Mouse (Mus musculus) erythroblast, embryonic 14.5 days (primary cell): Measurements from ENCODE around the gene Timm50. TPM values are rescaled to one million over a fixed set of nuclear protein-coding genes. Genes with fewer than 3 reads are reported as not detected.
A peak's percentile ranks its signal among the peaks of the same experiment; 100 is the strongest.

Experiments used
- H3K27me3 ChIP-seq: 2 replicates; pipeline ENCODE4 v1.6.1; 2012; ENCODE audit warnings: inconsistent platforms; ENCODE audit not compliant: control insufficient read depth
- H3K36me3 ChIP-seq: 2 replicates; pipeline ENCODE4 v1.6.1; 2012; ENCODE audit warnings: mild to moderate bottlenecking, inconsistent platforms; ENCODE audit not compliant: control insufficient read depth
- H3K4me1 ChIP-seq: 2 replicates; pipeline ENCODE4 v1.6.1; 2012; ENCODE audit warnings: inconsistent platforms; ENCODE audit not compliant: control insufficient read depth
- H3K4me3 ChIP-seq: replicated peaks from 2 replicates; pipeline ENCODE3; 2012; ENCODE audit warnings: moderate library complexity, mild to moderate bottlenecking, inconsistent platforms
- H3K9me3 ChIP-seq: 2 replicates; pipeline ENCODE4 v1.6.1; 2012; ENCODE audit warnings: low read length, inconsistent platforms, mixed read lengths; ENCODE audit not compliant: control insufficient read depth
- GATA1 ChIP-seq: IDR thresholded peaks from 2 replicates; pipeline ENCODE4 v1.6.1; 2012; ENCODE audit warnings: low read length, inconsistent platforms, mixed read lengths
- TAL1 ChIP-seq: IDR thresholded peaks from 3 replicates; pipeline ENCODE4 v1.6.1; 2012; ENCODE audit warnings: low read length, inconsistent platforms, mixed read lengths
- polyA plus RNA-seq: library from polyadenylated mRNA; stranded (reverse); fragments of >175 nt; gene quantifications from 2 replicates; pipeline ENCODE4 v1.2.3, GENCODE M21; 2012

Gene Timm50
- polyA plus RNA-seq, 1 experiment: 15.5 TPM

DNA sequence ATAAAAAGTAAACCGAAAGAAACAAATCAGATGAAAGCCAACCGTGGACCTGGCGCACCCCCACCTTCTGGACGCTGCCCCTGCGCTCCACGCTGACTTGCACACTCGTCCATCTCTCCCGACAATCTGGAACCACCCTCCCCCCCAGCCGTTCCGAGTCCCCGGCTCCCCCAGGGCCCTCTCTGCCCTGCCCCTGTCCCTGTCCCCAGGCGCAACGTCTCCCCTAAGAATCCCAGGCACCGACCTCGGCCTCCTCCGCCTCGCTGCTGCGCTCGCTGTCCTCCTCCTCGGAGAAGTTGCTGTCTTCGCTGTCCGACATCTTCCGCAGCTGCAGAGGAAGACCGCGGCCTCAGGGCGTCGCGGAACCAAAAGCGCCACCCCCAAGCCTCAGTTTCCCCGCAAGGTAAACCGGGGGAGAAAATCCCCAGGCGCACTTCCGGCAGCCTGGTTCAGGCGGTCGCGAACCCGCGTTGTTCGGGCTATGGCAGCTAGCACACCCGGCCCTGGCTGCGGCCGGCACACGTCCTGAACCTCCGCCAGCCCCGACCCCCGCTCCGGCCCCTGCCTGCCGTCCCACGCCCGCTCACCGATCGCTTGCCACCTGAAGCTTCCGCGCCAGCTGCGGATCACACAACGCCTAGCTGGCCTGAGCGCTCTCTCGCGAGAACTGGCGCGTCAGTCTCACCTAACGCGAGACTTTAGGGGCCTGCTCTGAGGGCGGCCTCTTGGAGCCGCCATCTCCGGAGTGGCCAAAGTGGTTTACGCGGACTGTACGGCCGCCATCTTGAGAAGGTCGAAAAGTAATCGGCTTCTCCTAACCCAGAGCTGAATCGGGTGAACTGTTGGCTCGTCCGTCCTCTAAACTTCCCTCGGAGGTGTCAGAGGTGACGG lies 26.5 kb upstream of the Timm50 start, which contains the start of gene Supt5:
TSS of gene Supt5 (minus strand) at position 639 of the 891 bp plus-strand sequence.
- no peaks in the 10 kb centered on the region for H3K27me3 ChIP-seq
- peak within 1 kb of the TSS; percentile 100 for H3K4me3 ChIP-seq
- H3K36me3 ChIP-seq: peaks cover 26% of the 10 kb centered on the region
- no peaks in the 10 kb centered on the region for H3K9me3 ChIP-seq
- peaks cover 37% of the 10 kb centered on the region for H3K4me1 ChIP-seq
- TF ChIP-seq GATA1 (no peak), TAL1 (no peak)

DNA sequence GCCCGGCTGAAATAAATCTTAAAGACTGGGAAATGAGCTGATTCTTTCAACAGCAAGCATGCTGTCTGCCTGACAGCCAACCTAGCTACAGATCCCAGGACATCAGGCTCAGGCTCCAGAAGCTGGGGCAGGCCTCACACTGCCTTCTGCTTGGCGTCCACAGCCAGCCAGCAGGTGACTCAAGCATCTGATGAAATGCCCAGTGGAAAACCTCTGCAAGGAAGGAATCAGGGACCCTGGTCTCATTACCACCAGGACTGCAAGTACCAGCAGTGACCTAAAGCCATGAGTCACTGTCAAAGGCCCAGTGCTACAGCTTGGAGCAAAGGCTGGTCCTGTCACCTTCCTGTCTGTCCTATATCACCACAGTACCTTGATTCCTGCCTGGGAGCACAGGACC lies 23.6 kb upstream of the Timm50 start:
- Histone ChIP-seq H3K27me3 (no peaks in the 10 kb centered on the region), H3K4me1 (peaks cover 39% of the 10 kb centered on the region), H3K36me3 (peaks cover 49% of the 10 kb centered on the region), H3K4me3 (no peak overlapping the region), H3K9me3 (no peaks in the 10 kb centered on the region)
- no peak for TF ChIP-seq TAL1

GRCm38 (mm10) chr7:28334534-28334933 lies 22.7 kb upstream of the Timm50 start:
- peaks cover 59% of the 10 kb centered on the region for H3K36me3 ChIP-seq
- H3K27me3 ChIP-seq: no peaks in the 10 kb centered on the region
- TF ChIP-seq TAL1 (no peak), GATA1 (no peak)
- H3K4me3 ChIP-seq: no peak overlapping the region
- H3K9me3 ChIP-seq: no peaks in the 10 kb centered on the region
- H3K4me1 ChIP-seq: peaks cover 35% of the 10 kb centered on the region

DNA sequence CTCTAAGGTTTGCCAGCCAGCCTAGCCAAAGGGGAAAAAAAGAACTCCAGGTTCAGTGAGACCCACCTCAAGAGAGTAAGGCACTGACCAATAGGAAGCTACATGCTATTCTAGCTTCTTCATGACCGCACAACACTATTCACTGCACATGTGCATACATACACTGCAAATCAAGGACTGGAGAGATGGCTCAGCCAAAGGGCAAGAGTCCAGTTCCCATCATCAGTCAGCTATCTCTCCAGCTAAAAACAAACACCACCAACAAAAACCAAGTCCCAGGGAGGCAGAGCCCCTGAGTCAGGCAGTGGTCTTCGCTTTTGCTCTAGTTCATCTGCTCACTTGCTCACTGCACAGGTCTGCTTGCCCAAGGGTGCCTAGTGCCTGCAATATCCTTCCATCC lies 16.4 kb upstream of the Timm50 start:
- TF ChIP-seq GATA1 (no peak), TAL1 (no peak)
- H3K36me3 ChIP-seq: peaks cover 92% of the 10 kb centered on the region

DNA sequence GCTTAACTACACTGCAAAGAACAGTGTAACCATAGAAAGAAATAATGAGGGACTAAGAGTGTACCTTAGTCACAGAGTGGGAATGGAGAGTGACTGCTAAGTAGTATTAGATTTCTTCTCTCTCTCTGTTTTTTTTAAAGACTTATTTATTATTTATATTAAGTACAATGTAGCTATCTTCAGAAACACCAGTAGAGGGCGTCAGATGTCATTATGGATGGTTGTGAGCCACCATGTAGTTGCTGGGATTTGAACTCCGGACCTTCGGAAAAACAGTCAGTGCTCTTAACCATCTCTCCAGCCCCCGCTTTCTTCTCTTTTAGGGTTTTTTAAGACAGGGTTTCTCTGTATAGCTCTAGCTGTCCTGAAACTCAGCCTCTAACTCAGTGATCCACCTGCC lies 14.6 kb upstream of the Timm50 start:
- Histone ChIP-seq H3K4me3 (no peak overlapping the region), H3K36me3 (peaks cover 98% of the 10 kb centered on the region), H3K27me3 (no peaks in the 10 kb centered on the region), H3K4me1 (peaks cover 4% of the 10 kb centered on the region; the same call in 1 of the 2 replicates), H3K9me3 (no peaks in the 10 kb centered on the region)
- TF ChIP-seq TAL1: no peak
- TF ChIP-seq GATA1: no peak

More for the DNA sequence above, 16.4 kb upstream of the Timm50 start:
- Histone ChIP-seq H3K4me3 (no peak overlapping the region), H3K4me1 (0 out of 2 replicates have a peak, but pooled peaks cover under 1% of the 10 kb centered on the region), H3K27me3 (no peaks in the 10 kb centered on the region), H3K9me3 (no peaks in the 10 kb centered on the region)

DNA sequence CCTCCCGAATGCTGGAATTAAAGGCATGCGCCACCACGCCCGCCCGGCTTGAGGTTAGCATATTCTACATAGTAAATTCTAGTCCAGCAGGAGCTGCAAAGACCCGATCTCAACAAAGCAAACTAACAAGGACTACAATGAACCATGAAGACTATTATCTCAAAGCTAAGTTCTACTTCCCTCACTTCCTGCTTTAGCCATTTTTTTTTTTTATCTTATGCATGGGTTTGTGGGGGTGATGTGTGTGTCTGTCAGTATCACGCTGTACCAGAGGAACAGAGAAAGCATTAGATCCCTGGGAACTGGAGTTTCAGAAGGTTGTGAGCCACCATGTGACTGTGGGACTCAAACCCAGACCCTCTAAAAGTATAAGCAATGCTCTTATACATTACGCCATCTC lies 13.4 kb upstream of the Timm50 start:
- Histone ChIP-seq H3K4me3 (no peak overlapping the region), H3K9me3 (no peaks in the 10 kb centered on the region), H3K27me3 (no peaks in the 10 kb centered on the region), H3K4me1 (peaks cover 4% of the 10 kb centered on the region; the same call in 1 of the 2 replicates), H3K36me3 (peaks cover 98% of the 10 kb centered on the region)
- TF ChIP-seq TAL1: no peak
- TF ChIP-seq GATA1: no peak

- TF ChIP-seq GATA1: no peak
- no peak for TF ChIP-seq TAL1
- Histone ChIP-seq H3K9me3 (no peaks in the 10 kb centered on the region), H3K27me3 (no peaks in the 10 kb centered on the region), H3K36me3 (peaks cover 100% of the 10 kb centered on the region), H3K4me3 (no peak overlapping the region), H3K4me1 (peaks cover 4% of the 10 kb centered on the region; the same call in 1 of the 2 replicates)
Observed at GRCm38 (mm10) chr7:28321974-28322720, 10.3 kb upstream of the Timm50 start.

GRCm38 (mm10) chr7:28318714-28319113 lies 6.8 kb upstream of the Timm50 start:
- Histone ChIP-seq H3K27me3 (no peaks in the 10 kb centered on the region), H3K4me1 (peaks cover 4% of the 10 kb centered on the region; the same call in 1 of the 2 replicates), H3K36me3 (peaks cover 99% of the 10 kb centered on the region), H3K4me3 (no peak overlapping the region), H3K9me3 (no peaks in the 10 kb centered on the region)
- TF ChIP-seq GATA1 (no peak), TAL1 (no peak)

DNA sequence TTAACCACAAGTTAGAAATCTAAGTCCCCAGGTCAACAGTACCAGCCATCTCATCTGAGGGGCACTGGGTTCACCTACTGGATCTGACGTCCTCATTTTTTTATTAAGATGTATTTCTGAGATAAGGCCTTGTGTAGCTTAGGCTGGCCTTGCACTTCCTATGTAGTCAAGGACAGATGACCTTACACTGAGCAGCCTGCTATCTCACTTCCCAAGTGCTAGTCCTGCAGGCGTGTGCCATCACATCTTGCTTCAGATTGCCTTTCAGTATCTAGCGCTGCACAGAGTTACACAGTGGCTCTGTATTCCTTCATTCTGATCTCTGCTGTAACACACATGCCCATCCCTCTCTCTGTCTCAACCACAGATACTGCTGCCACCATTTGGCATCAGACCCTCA lies 6.2 kb upstream of the Timm50 start:
- no peak for TF ChIP-seq TAL1
- TF ChIP-seq GATA1: no peak
- no peaks in the 10 kb centered on the region for H3K27me3 ChIP-seq
- no peaks in the 10 kb centered on the region for H3K9me3 ChIP-seq

More for the DNA sequence above, 6.2 kb upstream of the Timm50 start:
- peaks cover 92% of the 10 kb centered on the region for H3K36me3 ChIP-seq
- H3K4me3 ChIP-seq: no peak overlapping the region
- H3K4me1 ChIP-seq: peaks cover 5% of the 10 kb centered on the region
